Mouse (Mus musculus) G1E (cell line): ENCODE results near the gene Xaf1. TPM values are rescaled to one million over a fixed set of nuclear protein-coding genes. Genes with fewer than 3 reads are reported as not detected.

Experiments used
- ATAC-seq: 2 replicates; pipeline ENCODE4 v1.8.0; 2016; ENCODE audit warnings: mild to moderate bottlenecking; ENCODE audit not compliant: insufficient number of reproducible peaks, poor library complexity, low FRiP score, severe bottlenecking; ENCODE audit errors: extremely low read depth
- DNase-seq: peaks from one replicate; pipeline ENCODE4 v3.0.0; 2012; ENCODE audit warnings: low spot score
- H3K27me3 ChIP-seq: 2 replicates; pipeline ENCODE4 v1.6.1; 2012; ENCODE audit warnings: mild to moderate bottlenecking, low read length, inconsistent platforms; ENCODE audit not compliant: insufficient read depth
- H3K36me3 ChIP-seq: replicated peaks from 2 replicates; pipeline ENCODE3; 2012; ENCODE audit warnings: mild to moderate bottlenecking, inconsistent platforms
- H3K4me1 ChIP-seq: 2 replicates; pipeline ENCODE4 v1.6.1; 2012; ENCODE audit warnings: low read depth, low read length, inconsistent platforms, mixed read lengths; ENCODE audit not compliant: insufficient read depth
- H3K4me3 ChIP-seq: 2 replicates; pipeline ENCODE4 v1.5.1; 2012; ENCODE audit warnings: low read depth, mild to moderate bottlenecking, inconsistent platforms, low read length, moderate library complexity, mixed read lengths
- H3K9me3 ChIP-seq: replicated peaks from 2 replicates; pipeline ENCODE4 v1.6.1; 2012; ENCODE audit warnings: inconsistent platforms
- CTCF ChIP-seq: IDR thresholded peaks from 2 replicates; pipeline ENCODE4 v1.5.1; 2012; ENCODE audit warnings: low read depth, low read length, inconsistent platforms, mixed read lengths
- GATA1 ChIP-seq: IDR thresholded peaks from 2 replicates; pipeline ENCODE4 v1.6.1; 2012; ENCODE audit warnings: borderline replicate concordance, low read length, inconsistent platforms, mixed read lengths
- GATA2 ChIP-seq: IDR thresholded peaks from 2 replicates; pipeline ENCODE4 v1.6.1; 2012; ENCODE audit warnings: low read depth, low read length, inconsistent platforms, borderline replicate concordance
- POLR2AphosphoS5 ChIP-seq: IDR thresholded peaks from 2 replicates; pipeline ENCODE4 v1.6.1; 2012; ENCODE audit warnings: low read depth, low read length, inconsistent platforms; ENCODE audit not compliant: insufficient replicate concordance
- TAL1 ChIP-seq: conservative IDR thresholded peaks from 2 replicates; pipeline ENCODE4 v1.6.1; 2012; ENCODE audit warnings: low read depth, low read length, inconsistent platforms, mixed read lengths
- polyA plus RNA-seq: library from polyadenylated mRNA; stranded (reverse); fragments of >175 nt; gene quantifications from 2 replicates; pipeline ENCODE4 v1.2.3, GENCODE M21; 2012
- total RNA-seq, 2 experiments: library from RNA; stranded (forward) in 1 of 2; stranded (reverse) in 1 of 2; fragments of 200-1000 nt in 1 of 2; fragments of >200 nt in 1 of 2; fragmentation: Nextera tagmentation in 1 of 2; gene quantifications; 2 replicates each; pipeline ENCODE4 v1.2.3; 2014 to 2017

Gene Xaf1
- total and polyA plus RNA-seq, 3 experiments = 0.02 to 2.0 (median 0.30) TPM

- H3K36me3 ChIP-seq = no peaks in the 10 kb centered on the region
- no peaks in the 10 kb centered on the region for H3K9me3 ChIP-seq
- TF ChIP-seq POLR2AphosphoS5 = no peak
- no peak for TF ChIP-seq CTCF
- TF ChIP-seq GATA2 = no peak
- no peak for TF ChIP-seq GATA1
- no peak for TF ChIP-seq TAL1
- ATAC-seq (no peak), DNase-seq (no peak)
- H3K27me3 ChIP-seq = peaks cover 1% of the 10 kb centered on the region; the same call in 1 of the 2 replicates
- H3K4me3 ChIP-seq = no peak overlapping the region
- no peaks in the 10 kb centered on the region for H3K4me1 ChIP-seq
Observed at GRCm38 (mm10) chr11:72271761-72272160, 29.7 kb upstream of the Xaf1 start.

- DNase-seq (no peak), ATAC-seq (no peak)
- Histone ChIP-seq H3K27me3 (no peaks in the 10 kb centered on the region), H3K36me3 (no peaks in the 10 kb centered on the region), H3K9me3 (no peaks in the 10 kb centered on the region), H3K4me3 (no peak overlapping the region), H3K4me1 (no peaks in the 10 kb centered on the region)
- TF ChIP-seq CTCF (no peak), TAL1 (no peak), POLR2AphosphoS5 (no peak), GATA2 (no peak), GATA1 (no peak)
Observed at GRCm38 (mm10) chr11:72273341-72273740, 28.1 kb upstream of the Xaf1 start.

GRCm38 (mm10) chr11:72281143-72281851 lies 20.1 kb upstream of the Xaf1 start:
- Histone ChIP-seq H3K4me1 (no peaks in the 10 kb centered on the region), H3K9me3 (no peaks in the 10 kb centered on the region), H3K4me3 (no peak overlapping the region), H3K36me3 (no peaks in the 10 kb centered on the region), H3K27me3 (peaks cover 7% of the 10 kb centered on the region)
- TF ChIP-seq CTCF (no peak), GATA1 (no peak), TAL1 (no peak), POLR2AphosphoS5 (no peak), GATA2 (no peak)
- DNase-seq (no peak), ATAC-seq (no peak)

GRCm38 (mm10) chr11:72281852-72282400 lies 19.5 kb upstream of the Xaf1 start:
- TF ChIP-seq POLR2AphosphoS5 = no peak
- no peak for TF ChIP-seq CTCF
- TF ChIP-seq GATA1 = no peak
- TF ChIP-seq TAL1 = no peak
- TF ChIP-seq GATA2 = no peak
- Histone ChIP-seq H3K36me3 (no peaks in the 10 kb centered on the region), H3K4me3 (no peak overlapping the region), H3K9me3 (no peaks in the 10 kb centered on the region), H3K27me3 (peaks cover 7% of the 10 kb centered on the region), H3K4me1 (no peaks in the 10 kb centered on the region)
- DNase-seq (no peak), ATAC-seq (no peak)

- no peak for ATAC-seq
- Histone ChIP-seq H3K4me3 (no peak overlapping the region), H3K4me1 (no peaks in the 10 kb centered on the region), H3K36me3 (no peaks in the 10 kb centered on the region), H3K27me3 (peaks cover 7% of the 10 kb centered on the region), H3K9me3 (no peaks in the 10 kb centered on the region)
- no peak for DNase-seq
- no peak for TF ChIP-seq POLR2AphosphoS5
- TF ChIP-seq CTCF = no peak
- TF ChIP-seq GATA2 = no peak
- TF ChIP-seq TAL1 = no peak
- TF ChIP-seq GATA1 = no peak
Observed at GRCm38 (mm10) chr11:72283486-72284224, 17.8 kb upstream of the Xaf1 start.
